Mouse (Mus musculus) liver, embryonic 14.5 days (tissue): ENCODE results near the gene Cbs. TPM values are rescaled to one million over a fixed set of nuclear protein-coding genes. Genes with fewer than 3 reads are reported as not detected.
"Not testable (repeated sequence)": the region's sequence is repeated elsewhere in the genome, so short reads cannot be mapped to it uniquely, and the experiment has no call there.

Source experiments
- ATAC-seq: fragments of 200-750 bp; cut with Nextera tagmentation; 2 replicates; pipeline ENCODE4 v1.8.0; 2017; ENCODE audit warnings: moderate number of reproducible peaks, mild to moderate bottlenecking, moderate library complexity; ENCODE audit not compliant: insufficient read depth
- DNase-seq, 3 experiments: peaks; one replicate each; pipeline ENCODE4 v3.0.0-alpha.2; 2012 to 2013; ENCODE audit warnings: low read depth in 3 of 3, low spot score in 3 of 3
- H3K27ac ChIP-seq: fragments of 300-500 bp; sonication (generic); 2 replicates; pipeline ENCODE4 v1.5.1; 2014; ENCODE audit warnings: moderate library complexity, mild to moderate bottlenecking, control low read depth, inconsistent platforms
- H3K27me3 ChIP-seq: fragments of 300-500 bp; sonication (generic); 2 replicates; pipeline ENCODE4 v1.6.1; 2014; ENCODE audit warnings: mild to moderate bottlenecking, low read length, moderate library complexity; ENCODE audit not compliant: control insufficient read depth, insufficient read depth
- H3K36me3 ChIP-seq: fragments of 300-500 bp; sonication (generic); replicated peaks from 2 replicates; pipeline ENCODE4 v1.6.1; 2014; ENCODE audit warnings: low read depth; ENCODE audit not compliant: control insufficient read depth, insufficient read depth
- H3K4me1 ChIP-seq, 2 experiments: fragments of 200-500 bp in 1 of 2; fragments of 300-500 bp in 1 of 2; sonication (generic) in 1 of 2; replicated peaks; 2 replicates each; pipeline ENCODE4 v1.6.1; 2012 to 2014; ENCODE audit warnings: antibody characterized with exemption in 1 of 2, inconsistent platforms in 1 of 2, low read length in 1 of 2; ENCODE audit not compliant: control insufficient read depth in 2 of 2, insufficient read depth in 2 of 2
- H3K4me2 ChIP-seq: fragments of 300-500 bp; sonication (generic); 2 replicates; pipeline ENCODE4 v1.6.1; 2014; ENCODE audit warnings: low read depth, mild to moderate bottlenecking, control low read depth, moderate library complexity
- H3K4me3 ChIP-seq, 2 experiments: fragments of 200-500 bp in 1 of 2; fragments of 300-500 bp in 1 of 2; sonication (generic) in 1 of 2; 2 replicates each; pipeline ENCODE4 v1.5.1; 2012 to 2014; ENCODE audit warnings: low read depth in 2 of 2, low read length in 2 of 2, mild to moderate bottlenecking in 2 of 2, control low read depth in 1 of 2, inconsistent platforms in 1 of 2, moderate library complexity in 1 of 2; ENCODE audit not compliant: insufficient read depth in 1 of 2
- H3K9ac ChIP-seq: fragments of 300-500 bp; sonication (generic); replicated peaks from 2 replicates; pipeline ENCODE4 v1.6.1; 2014; ENCODE audit warnings: mild to moderate bottlenecking, control low read depth, moderate library complexity
- H3K9me3 ChIP-seq: fragments of 300-500 bp; sonication (generic); 2 replicates; pipeline ENCODE4 v1.6.1; 2016; ENCODE audit warnings: low read length, mixed read lengths; ENCODE audit not compliant: control insufficient read depth
- CTCF ChIP-seq: IDR thresholded peaks from 2 replicates; pipeline ENCODE4 v1.5.1; 2016; ENCODE audit warnings: antibody characterized with exemption, low read depth, control low read depth
- EP300 ChIP-seq: IDR thresholded peaks from 2 replicates; pipeline ENCODE4 v1.6.1; 2016; ENCODE audit warnings: antibody characterized with exemption, low read depth
- WGBS: fragments of 180-500 bp; shearing (Covaris S2); extraction: QIAGEN DNeasy Blood & Tissue Kit; methylation state at CpG from one replicate; pipeline ENCODE4 v1.1.7; 2014; ENCODE audit not compliant: insufficient replicate concordance; 5-methylcytosine and 5-hydroxymethylcytosine counted together
- polyA plus RNA-seq, 2 experiments: library from polyadenylated mRNA; depleted of rRNA in 1 of 2; stranded (reverse) in 1 of 2; unstranded in 1 of 2; fragments of >200 nt; fragmentation: Nextera tagmentation in 1 of 2; extraction: Ambion mirVana in 1 of 2; gene quantifications; 2 replicates each; pipeline versions ENCODE4 v1.2.1 to v1.2.3; 2012 to 2014

The Cbs gene
- polyA plus RNA-seq, 2 experiments: 14.6 to 14.9 TPM

- Histone ChIP-seq H3K4me3 (no peak overlapping the region), H3K4me1 (no peaks in the 10 kb centered on the region), H3K27me3 (no peaks in the 10 kb centered on the region), H3K4me2 (no peak overlapping the region), H3K9ac (no peak overlapping the region), H3K9me3 (no peaks in the 10 kb centered on the region), H3K36me3 (no peaks in the 10 kb centered on the region), H3K27ac (no peak overlapping the region)
- ATAC-seq: no peak
- no peak for TF ChIP-seq CTCF
- no peak for TF ChIP-seq EP300
- no peak for DNase-seq
- WGBS: 74% methylated on average over 2 of the region's 2 CpGs
Measured at GRCm38 (mm10) chr17:31627961-31628360, 9.1 kb downstream of the Cbs start.

DNA sequence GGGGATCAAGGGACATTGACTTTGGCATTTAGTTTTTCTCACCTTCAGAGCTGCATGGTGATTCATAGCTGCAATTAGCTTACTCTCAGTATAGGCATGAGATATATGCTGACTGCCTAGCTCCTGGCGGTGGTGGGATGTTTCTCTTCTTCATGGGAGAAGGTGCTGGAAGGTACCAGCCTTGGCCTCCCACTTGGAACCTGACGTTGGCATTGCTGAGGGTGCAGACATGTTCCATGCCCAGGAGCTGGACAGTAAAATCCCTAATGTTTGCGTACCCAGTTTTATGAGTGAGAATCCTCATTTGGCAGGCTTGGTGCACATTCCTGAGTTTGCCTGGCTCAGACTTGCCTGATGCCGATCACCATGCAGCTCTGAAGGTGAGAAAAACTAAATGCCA is 13.9 kb downstream of the Cbs start:
- Histone ChIP-seq H3K9me3 (no peaks in the 10 kb centered on the region), H3K4me2 (no peak overlapping the region), H3K27ac (no peak overlapping the region), H3K36me3 (no peaks in the 10 kb centered on the region), H3K4me3 (no peak overlapping the region), H3K4me1 (no peaks in the 10 kb centered on the region), H3K27me3 (no peaks in the 10 kb centered on the region), H3K9ac (no peak overlapping the region)
- DNase-seq: no peak
- ATAC-seq: no peak
- 63% methylated on average over 4 of the region's 4 CpGs for whole genome bisulfite sequencing
- TF ChIP-seq EP300: no peak
- TF ChIP-seq CTCF: no peak

DNA sequence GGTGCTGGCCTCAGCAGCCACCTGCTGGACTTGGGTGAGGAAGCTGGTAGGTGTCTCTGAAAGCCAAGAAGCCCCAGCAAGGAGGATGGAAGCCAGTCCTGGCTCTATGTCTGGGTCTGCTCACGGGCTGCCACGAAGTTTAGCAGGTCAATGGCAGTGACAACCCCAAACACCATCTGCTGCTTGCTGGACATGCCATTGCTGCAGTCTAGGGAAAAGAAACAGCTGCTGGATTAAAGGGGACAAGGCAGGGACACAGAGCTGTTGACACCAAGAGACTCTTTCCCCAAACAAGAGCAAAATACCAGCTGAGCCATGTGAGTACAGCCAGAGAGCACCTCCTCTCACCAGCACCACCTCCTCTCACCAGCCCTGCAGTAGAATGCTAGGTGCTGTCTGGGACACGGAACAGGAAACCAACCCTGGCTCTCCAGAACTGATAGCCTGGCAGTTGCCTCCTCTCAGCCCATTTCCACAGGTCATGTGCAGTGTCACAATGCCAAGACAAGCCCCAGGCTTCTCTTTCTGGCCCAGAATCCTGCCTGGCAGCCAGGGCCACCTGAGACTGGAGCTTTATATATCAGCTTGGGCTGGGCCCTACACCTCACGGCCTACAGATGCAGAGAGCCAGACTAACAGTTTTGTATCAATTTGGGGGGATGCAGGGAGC is 23.8 kb downstream of the Cbs start:
- no peak for ATAC-seq
- TF ChIP-seq CTCF: no peak
- TF ChIP-seq EP300: no peak

GRCm38 (mm10) chr17:31609895-31610294 is 27.1 kb downstream of the Cbs start:
- Histone ChIP-seq H3K9ac (no peak overlapping the region), H3K9me3 (no peaks in the 10 kb centered on the region), H3K27ac (no peak overlapping the region), H3K4me2 (no peak overlapping the region), H3K4me3 (no peak overlapping the region), H3K36me3 (no peaks in the 10 kb centered on the region), H3K4me1 (no peaks in the 10 kb centered on the region), H3K27me3 (no peaks in the 10 kb centered on the region)
- ATAC-seq: no peak
- no peak for TF ChIP-seq EP300
- no peak for TF ChIP-seq CTCF
- WGBS: 72% methylated on average over 3 of the region's 3 CpGs
- DNase-seq: no peak

More for the DNA sequence above, 23.8 kb downstream of the Cbs start:
- H3K36me3 ChIP-seq: no peaks in the 10 kb centered on the region
- WGBS: 61% methylated on average over 4 of the region's 4 CpGs
- H3K27me3 ChIP-seq: no peaks in the 10 kb centered on the region
- H3K9me3 ChIP-seq: no peaks in the 10 kb centered on the region
- H3K27ac ChIP-seq: no peak overlapping the region
- DNase-seq: no peak
- H3K4me1 ChIP-seq: no peaks in the 10 kb centered on the region
- no peak overlapping the region for H3K4me2 ChIP-seq
- no peak overlapping the region for H3K4me3 ChIP-seq
- no peak overlapping the region for H3K9ac ChIP-seq

GRCm38 (mm10) chr17:31609173-31609572 is 27.9 kb downstream of the Cbs start:
- H3K4me2 ChIP-seq, ATAC-seq, H3K36me3 ChIP-seq, H3K9me3 ChIP-seq, H3K4me3 ChIP-seq, DNase-seq, H3K9ac ChIP-seq, H3K27me3 ChIP-seq, H3K27ac ChIP-seq, H3K4me1 ChIP-seq: not testable (repeated sequence)
- 83% methylated on average over 3 of the region's 3 CpGs for WGBS
